Mouse (Mus musculus): ENCODE results near the gene Ttc30a1.

GRCm38 (mm10) chr2:75930941-75931340 is 50.8 kb downstream of the Ttc30a1 start:
- no peak for TF ChIP-seq POLR2A (IDR thresholded peaks at IDR 0.05; ENCODE audit: insufficient read depth, low read depth, low read length)
- no peak for TF ChIP-seq CTCF (IDR thresholded peaks at IDR 0.05; ENCODE audit: insufficient read depth, low read depth, low read length)

Measured in olfactory bulb, adult 2 months (tissue).